Mouse (Mus musculus): ENCODE results near the gene Adam33. TPM values are rescaled to one million over a fixed set of nuclear protein-coding genes. Genes with fewer than 3 reads are reported as not detected.

Adam33 gene
- total RNA-seq, 2 experiments from 2014 or later: 1.7 to 2.2 TPM

GRCm38 (mm10) chr2:131059781-131060540, 3.7 kb downstream of the Adam33 start:
- intact Hi-C loops (cut with DNase I): loop anchor here (2.0 kb wide), 1 partner anchor 195 kb away; no protein-coding TSS in a partner anchor
- peak in 1 of 2 experiments; percentile 39 for DNase-seq

- intact Hi-C loops (cut with DNase I): loop anchor here (2.0 kb wide), 1 partner anchor 195 kb away; no protein-coding TSS in a partner anchor
- DNase-seq: peak; percentile 75
Observed at GRCm38 (mm10) chr2:131059377-131059776, 4.2 kb downstream of the Adam33 start.

- intact Hi-C loops (cut with DNase I): loop anchor here (2.0 kb wide), 1 partner anchor 196 kb away; no protein-coding TSS in a partner anchor
- no peak for DNase-seq
Observed at GRCm38 (mm10) chr2:131058672-131059071, 4.9 kb downstream of the Adam33 start.

- intact Hi-C loops (cut with DNase I): loop anchor here (2.0 kb wide), 1 partner anchor 39 kb away; no protein-coding TSS in a partner anchor
- no peak for DNase-seq
Observed at GRCm38 (mm10) chr2:131056191-131056590, 7.4 kb downstream of the Adam33 start.

- intact Hi-C loops (cut with DNase I): loop anchor here (2.0 kb wide), 1 partner anchor 39 kb away; no protein-coding TSS in a partner anchor
- peak; percentile 56 to 72 for DNase-seq
Observed at GRCm38 (mm10) chr2:131055631-131056030, 8.0 kb downstream of the Adam33 start.

GRCm38 (mm10) chr2:131054646-131055264, 8.9 kb downstream of the Adam33 start:
- no peak for DNase-seq
- intact Hi-C loops (cut with DNase I): no loop called here

GRCm38 (mm10) chr2:131053851-131054645, 9.6 kb downstream of the Adam33 start:
- intact Hi-C loops (cut with DNase I): no loop called here

GRCm38 (mm10) chr2:131052862-131053418, 10.7 kb downstream of the Adam33 start:
- intact Hi-C loops (cut with DNase I): no loop called here
- DNase-seq: no peak

More at GRCm38 (mm10) chr2:131053851-131054645, 9.6 kb downstream of the Adam33 start:
- no peak for DNase-seq

GRCm38 (mm10) chr2:131052043-131052442, 11.6 kb downstream of the Adam33 start:
- intact Hi-C loops (cut with DNase I): no loop called here

GRCm38 (mm10) chr2:131046025-131046424, 17.6 kb downstream of the Adam33 start:
- DNase-seq: no peak
- intact Hi-C loops (cut with DNase I): no loop called here

More at GRCm38 (mm10) chr2:131052043-131052442, 11.6 kb downstream of the Adam33 start:
- no peak for DNase-seq

GRCm38 (mm10) chr2:131044989-131045720, 18.5 kb downstream of the Adam33 start:
- no peak for DNase-seq
- intact Hi-C loops (cut with DNase I): no loop called here

- intact Hi-C loops (cut with DNase I): no loop called here
- DNase-seq: no peak
Observed at GRCm38 (mm10) chr2:131044354-131044852, 19.2 kb downstream of the Adam33 start.

GRCm38 (mm10) chr2:131042988-131043387, 20.6 kb downstream of the Adam33 start, which contains the start of gene Gfra4:
Gene Gfra4, minus strand, starts transcription at chr2:131043088.
- DNase-seq: no peak
- intact Hi-C loops (cut with DNase I): no loop called here

- intact Hi-C loops (cut with DNase I): no loop called here
- peak in 1 of 2 experiments; percentile 52 for DNase-seq
Observed at GRCm38 (mm10) chr2:131040854-131041825, 22.5 kb downstream of the Adam33 start.

- no peak for DNase-seq
- intact Hi-C loops (cut with DNase I): no loop called here
Observed at GRCm38 (mm10) chr2:131038675-131039074, 24.9 kb downstream of the Adam33 start.

- DNase-seq: no peak
- intact Hi-C loops (cut with DNase I): no loop called here
Observed at GRCm38 (mm10) chr2:131038197-131038596, 25.4 kb downstream of the Adam33 start.

- peak; percentile 60 to 63 for DNase-seq
- intact Hi-C loops (cut with DNase I): no loop called here
Observed at GRCm38 (mm10) chr2:131037226-131037990, 26.2 kb downstream of the Adam33 start.

GRCm38 (mm10) chr2:131036757-131037156, 26.9 kb downstream of the Adam33 start:
- intact Hi-C loops (cut with DNase I): no loop called here
- no peak for DNase-seq
